Mouse (Mus musculus) lung, postnatal 0 days (tissue): ENCODE data around the gene St3gal5. TPM values are rescaled to one million over a fixed set of nuclear protein-coding genes. Genes with fewer than 3 reads are reported as not detected.

Source experiments
- ATAC-seq: fragments of 200-750 bp; cut with Nextera tagmentation; 2 replicates; pipeline ENCODE4 v1.8.0; 2017; ENCODE audit warnings: moderate library complexity
- DNase-seq: peaks from one replicate; pipeline ENCODE4 v3.0.0-alpha.2; 2016; ENCODE audit warnings: low spot score
- H3K27ac ChIP-seq: fragments of 300-500 bp; sonication (generic); 2 replicates; pipeline ENCODE4 v1.5.1; 2014; ENCODE audit warnings: antibody characterized with exemption, mild to moderate bottlenecking, low read length, mixed read lengths
- H3K27me3 ChIP-seq: fragments of 300-500 bp; sonication (generic); replicated peaks from 2 replicates; pipeline ENCODE4 v1.6.1; 2014; ENCODE audit warnings: low read length, mixed read lengths; ENCODE audit not compliant: insufficient read depth
- H3K36me3 ChIP-seq: fragments of 300-500 bp; sonication (generic); 2 replicates; pipeline ENCODE4 v1.6.1; 2014; ENCODE audit warnings: low read length, mixed read lengths; ENCODE audit not compliant: insufficient read depth
- H3K4me1 ChIP-seq: fragments of 300-500 bp; sonication (generic); 2 replicates; pipeline ENCODE4 v1.6.1; 2014; ENCODE audit warnings: antibody characterized with exemption, low read depth, low read length, mixed read lengths; ENCODE audit not compliant: insufficient read depth
- H3K4me2 ChIP-seq: fragments of 300-500 bp; sonication (generic); replicated peaks from 2 replicates; pipeline ENCODE4 v1.6.1; 2014; ENCODE audit warnings: low read depth, mild to moderate bottlenecking, low read length, moderate library complexity, mixed read lengths
- H3K4me3 ChIP-seq: fragments of 300-500 bp; sonication (generic); 2 replicates; pipeline ENCODE4 v1.5.1; 2014; ENCODE audit warnings: low read depth, low read length
- H3K9ac ChIP-seq: fragments of 300-500 bp; sonication (generic); replicated peaks from 2 replicates; pipeline ENCODE4 v1.6.1; 2014; ENCODE audit warnings: low read depth, mild to moderate bottlenecking
- H3K9me3 ChIP-seq: fragments of 300-500 bp; sonication (generic); 2 replicates; pipeline ENCODE4 v1.6.1; 2016; ENCODE audit warnings: low read length, mixed read lengths
- CTCF ChIP-seq: IDR thresholded peaks from 2 replicates; pipeline ENCODE4 v1.5.1; 2016; ENCODE audit warnings: antibody characterized with exemption, mild to moderate bottlenecking
- EP300 ChIP-seq: IDR thresholded peaks from 2 replicates; pipeline ENCODE4 v1.6.1; 2016; ENCODE audit warnings: antibody characterized with exemption, mild to moderate bottlenecking, control low read depth
- WGBS: fragments of 180-500 bp; shearing (Covaris S2); extraction: QIAGEN DNeasy Blood & Tissue Kit; methylation state at CpG from one replicate; pipeline ENCODE4 v1.1.7; 2014; 5-methylcytosine and 5-hydroxymethylcytosine counted together
- polyA plus RNA-seq: library from polyadenylated mRNA; unstranded; fragments of >200 nt; fragmentation: Nextera tagmentation; extraction: Ambion mirVana; gene quantifications from 2 replicates; pipeline ENCODE4 v1.2.1, GENCODE M21; 2015

St3gal5 gene
- polyA plus RNA-seq, 1 experiment from 2014 or later, result 38.9 TPM

- no peak overlapping the region for H3K27ac ChIP-seq
- H3K9me3 ChIP-seq, result no peaks in the 10 kb centered on the region
- 86% methylated on average over 4 of the region's 4 CpGs for WGBS
- H3K27me3 ChIP-seq, result no peaks in the 10 kb centered on the region
- no peak for DNase-seq
- TF ChIP-seq EP300, result no peak
- no peak for TF ChIP-seq CTCF
- no peak for ATAC-seq
- no peaks in the 10 kb centered on the region for H3K4me1 ChIP-seq
- H3K36me3 ChIP-seq, result no peaks in the 10 kb centered on the region
- no peak overlapping the region for H3K4me3 ChIP-seq
- H3K4me2 ChIP-seq, result no peak overlapping the region
- H3K9ac ChIP-seq, result no peak overlapping the region
Observed at GRCm38 (mm10) chr6:72073781-72074180, 23.6 kb upstream of the St3gal5 start.

- ATAC-seq (peak; percentile 33), DNase-seq (peak; percentile 13)
- no peaks in the 10 kb centered on the region for H3K36me3 ChIP-seq
- H3K27me3 ChIP-seq, result no peaks in the 10 kb centered on the region
- H3K27ac ChIP-seq, result no peak overlapping the region
- H3K4me1 ChIP-seq, result no peaks in the 10 kb centered on the region
- no peak overlapping the region for H3K9ac ChIP-seq
- TF ChIP-seq CTCF (no peak), EP300 (no peak)
- no peak overlapping the region for H3K4me3 ChIP-seq
- no peaks in the 10 kb centered on the region for H3K9me3 ChIP-seq
- no peak overlapping the region for H3K4me2 ChIP-seq
- 72% methylated on average over 9 of the region's 9 CpGs for WGBS
Observed at GRCm38 (mm10) chr6:72076512-72076911, 20.9 kb upstream of the St3gal5 start.

- Histone ChIP-seq H3K4me2 (no peak overlapping the region), H3K9ac (no peak overlapping the region), H3K27me3 (no peaks in the 10 kb centered on the region), H3K4me3 (no peak overlapping the region), H3K36me3 (no peaks in the 10 kb centered on the region), H3K4me1 (no peaks in the 10 kb centered on the region), H3K27ac (no peak overlapping the region), H3K9me3 (no peaks in the 10 kb centered on the region)
- DNase-seq (no peak), ATAC-seq (no peak)
- TF ChIP-seq CTCF (no peak), EP300 (no peak)
- 74% methylated on average over 5 of the region's 5 CpGs for WGBS
Observed at GRCm38 (mm10) chr6:72078178-72078577, 19.2 kb upstream of the St3gal5 start.

GRCm38 (mm10) chr6:72081318-72082024 is 15.9 kb upstream of the St3gal5 start:
- Histone ChIP-seq H3K4me2 (no peak overlapping the region), H3K9me3 (no peaks in the 10 kb centered on the region), H3K4me1 (no peaks in the 10 kb centered on the region), H3K36me3 (no peaks in the 10 kb centered on the region), H3K27me3 (no peaks in the 10 kb centered on the region), H3K4me3 (no peak overlapping the region), H3K27ac (no peak overlapping the region), H3K9ac (no peak overlapping the region)
- TF ChIP-seq EP300, result no peak
- TF ChIP-seq CTCF, result no peak
- WGBS, result 82% methylated on average over 13 of the region's 13 CpGs
- ATAC-seq, result no peak
- no peak for DNase-seq

- Histone ChIP-seq H3K9me3 (no peaks in the 10 kb centered on the region), H3K27me3 (no peaks in the 10 kb centered on the region), H3K4me3 (no peak overlapping the region), H3K36me3 (no peaks in the 10 kb centered on the region), H3K4me1 (no peaks in the 10 kb centered on the region), H3K4me2 (no peak overlapping the region), H3K9ac (no peak overlapping the region), H3K27ac (no peak overlapping the region)
- TF ChIP-seq EP300 (no peak), CTCF (no peak)
- no peak for DNase-seq
- WGBS, result 45% methylated on average over 5 of the region's 5 CpGs
- no peak for ATAC-seq
Observed at GRCm38 (mm10) chr6:72087402-72087801, 10.0 kb upstream of the St3gal5 start.

- no peaks in the 10 kb centered on the region for H3K27me3 ChIP-seq
- DNase-seq, result no peak
- H3K36me3 ChIP-seq, result no peaks in the 10 kb centered on the region
- H3K9me3 ChIP-seq, result no peaks in the 10 kb centered on the region
- WGBS, result 64% methylated on average over 5 of the region's 5 CpGs
- no peak for TF ChIP-seq EP300
- TF ChIP-seq CTCF, result no peak
- no peak for ATAC-seq
- H3K9ac ChIP-seq, result no peak overlapping the region
- no peak overlapping the region for H3K4me3 ChIP-seq
- no peaks in the 10 kb centered on the region for H3K4me1 ChIP-seq
- no peak overlapping the region for H3K4me2 ChIP-seq
- H3K27ac ChIP-seq, result no peak overlapping the region
Observed at GRCm38 (mm10) chr6:72089865-72090264, 7.5 kb upstream of the St3gal5 start.
